Mouse (Mus musculus) embryonic facial prominence, embryonic 10.5 days (tissue): ENCODE measurements around the gene Myo1h. TPM values are rescaled to one million over a fixed set of nuclear protein-coding genes. Genes with fewer than 3 reads are reported as not detected.

Experiments used
- DNase-seq: peaks from one replicate; pipeline ENCODE4 v3.0.0-alpha.2; 2017; ENCODE audit warnings: low spot score
- H3K27ac ChIP-seq: fragments of 300-500 bp; sonication (generic); replicated peaks from 2 replicates; pipeline ENCODE4 v1.5.1; 2016; ENCODE audit warnings: mild to moderate bottlenecking
- H3K27me3 ChIP-seq: fragments of 300-500 bp; sonication (generic); replicated peaks from 2 replicates; pipeline ENCODE4 v1.6.1; 2016; ENCODE audit warnings: low read depth, mild to moderate bottlenecking; ENCODE audit not compliant: poor library complexity, severe bottlenecking
- H3K36me3 ChIP-seq: fragments of 300-500 bp; sonication (generic); replicated peaks from 2 replicates; pipeline ENCODE4 v1.6.1; 2016; ENCODE audit warnings: mild to moderate bottlenecking, moderate library complexity
- H3K4me1 ChIP-seq: fragments of 300-500 bp; sonication (generic); 2 replicates; pipeline ENCODE4 v1.6.1; 2016
- H3K4me3 ChIP-seq: fragments of 300-500 bp; sonication (generic); 2 replicates; pipeline ENCODE4 v1.5.1; 2016; ENCODE audit warnings: mild to moderate bottlenecking, moderate library complexity
- H3K9me3 ChIP-seq: fragments of 300-500 bp; sonication (generic); 2 replicates; pipeline ENCODE4 v1.6.1; 2016; ENCODE audit warnings: mild to moderate bottlenecking
- WGBS: fragments of 180-500 bp; shearing (Covaris S2); methylation state at CpG from one replicate; pipeline ENCODE4 v1.1.7; 2016; 5-methylcytosine and 5-hydroxymethylcytosine counted together
- polyA plus RNA-seq: library from polyadenylated mRNA; unstranded; fragments of >200 nt; fragmentation: Nextera tagmentation; extraction: Ambion mirVana; gene quantifications from 2 replicates; pipeline ENCODE4 v1.2.1, GENCODE M21; 2016

The Myo1h gene
- polyA plus RNA-seq, 1 experiment from 2014 or later, result 1.2 TPM

GRCm38 (mm10) chr5:114347005-114347404 is 58.0 kb downstream of the Myo1h start:
- DNase-seq, result no peak
- H3K9me3 ChIP-seq, result no peaks in the 10 kb centered on the region
- 87% methylated on average over 10 of the region's 10 CpGs for WGBS
- H3K36me3 ChIP-seq, result no peaks in the 10 kb centered on the region
- no peak overlapping the region for H3K27ac ChIP-seq
- H3K4me3 ChIP-seq, result no peak overlapping the region
- H3K27me3 ChIP-seq, result no peaks in the 10 kb centered on the region
- H3K4me1 ChIP-seq, result peaks cover 10% of the 10 kb centered on the region; the same call in 1 of the 2 replicates

GRCm38 (mm10) chr5:114351490-114351889 is 62.5 kb downstream of the Myo1h start:
- peaks cover 10% of the 10 kb centered on the region for H3K4me1 ChIP-seq
- H3K9me3 ChIP-seq, result no peaks in the 10 kb centered on the region
- WGBS, result 62% methylated on average over 10 of the region's 10 CpGs
- H3K27me3 ChIP-seq, result no peaks in the 10 kb centered on the region
- no peak overlapping the region for H3K4me3 ChIP-seq
- H3K36me3 ChIP-seq, result no peaks in the 10 kb centered on the region
- H3K27ac ChIP-seq, result no peak overlapping the region
- no peak for DNase-seq

- WGBS, result 32% methylated on average over 7 of the region's 7 CpGs
- DNase-seq, result peak; percentile 84
- no peaks in the 10 kb centered on the region for H3K27me3 ChIP-seq
- H3K4me3 ChIP-seq, result peak overlapping the region; percentile 33
- H3K9me3 ChIP-seq, result no peaks in the 10 kb centered on the region
- H3K36me3 ChIP-seq, result peaks cover 29% of the 10 kb centered on the region
- peaks cover 27% of the 10 kb centered on the region for H3K4me1 ChIP-seq
- peak overlapping the region; percentile 60; the same call in 1 of the 2 replicates for H3K27ac ChIP-seq
Observed at GRCm38 (mm10) chr5:114356250-114356935, 67.4 kb downstream of the Myo1h start.

- Histone ChIP-seq H3K4me1 (peaks cover 27% of the 10 kb centered on the region), H3K9me3 (no peaks in the 10 kb centered on the region), H3K4me3 (peak overlapping the region; percentile 33), H3K27me3 (no peaks in the 10 kb centered on the region), H3K36me3 (peaks cover 36% of the 10 kb centered on the region), H3K27ac (peak overlapping the region; percentile 60; the same call in 1 of the 2 replicates)
- 55% methylated on average over 23 of the region's 23 CpGs for WGBS
- peak; percentile 50 for DNase-seq
Observed at GRCm38 (mm10) chr5:114356936-114357751, 68.2 kb downstream of the Myo1h start.

DNA sequence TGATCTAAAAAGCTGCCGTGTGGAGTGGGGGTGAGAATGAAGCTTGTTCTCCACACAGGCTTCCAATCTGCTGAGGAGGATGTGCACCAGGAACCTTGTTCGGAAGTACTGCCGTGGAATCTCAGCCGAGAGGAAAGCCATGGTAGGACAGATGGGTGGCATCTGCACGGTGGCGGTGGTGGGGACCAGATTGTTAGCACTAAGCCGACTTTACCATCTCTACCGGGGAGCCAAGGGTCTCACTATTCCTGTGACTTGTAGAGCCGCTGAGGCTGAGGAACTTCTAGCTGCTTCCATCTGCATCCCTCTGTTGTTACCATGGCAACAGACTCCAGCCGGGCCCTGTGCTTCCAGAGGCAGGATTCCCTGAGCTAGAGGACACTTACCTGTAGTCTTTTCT is 69.9 kb downstream of the Myo1h start:
- H3K4me3 ChIP-seq, result no peak overlapping the region
- H3K36me3 ChIP-seq, result peaks cover 53% of the 10 kb centered on the region
- peaks cover 27% of the 10 kb centered on the region for H3K4me1 ChIP-seq
- no peak overlapping the region for H3K27ac ChIP-seq
- WGBS, result 80% methylated on average over 10 of the region's 10 CpGs
- DNase-seq, result no peak
- H3K27me3 ChIP-seq, result no peaks in the 10 kb centered on the region
- H3K9me3 ChIP-seq, result no peaks in the 10 kb centered on the region

DNA sequence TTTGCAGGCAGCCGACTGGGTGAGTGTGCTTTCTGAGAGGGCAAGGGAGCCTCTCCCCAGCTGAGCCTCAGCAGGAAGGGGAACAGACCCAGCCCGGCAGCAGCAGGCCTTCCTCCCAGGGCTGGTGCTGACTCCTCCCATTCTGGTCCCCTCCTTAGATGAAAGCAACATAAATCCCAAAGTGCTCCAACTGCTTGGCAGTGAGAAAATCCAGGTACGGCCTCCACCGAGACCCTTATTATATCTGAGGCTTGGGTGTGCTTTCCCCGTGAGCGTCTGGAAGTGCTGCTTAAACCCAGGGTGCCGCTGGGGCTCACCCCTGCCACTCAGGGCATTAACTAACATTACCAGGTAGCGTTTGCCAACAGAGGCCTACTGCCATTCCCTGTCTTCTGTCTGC is 70.6 kb downstream of the Myo1h start:
- WGBS, result 63% methylated on average over 8 of the region's 8 CpGs

GRCm38 (mm10) chr5:114360968-114361367 is 72.0 kb downstream of the Myo1h start:
- no peak overlapping the region for H3K4me3 ChIP-seq
- H3K9me3 ChIP-seq, result no peaks in the 10 kb centered on the region
- no peaks in the 10 kb centered on the region for H3K27me3 ChIP-seq
- WGBS, result 89% methylated on average over 15 of the region's 15 CpGs
- peaks cover 27% of the 10 kb centered on the region for H3K4me1 ChIP-seq
- H3K36me3 ChIP-seq, result peaks cover 74% of the 10 kb centered on the region
- H3K27ac ChIP-seq, result no peak overlapping the region
- DNase-seq, result no peak

More for the DNA sequence above, 70.6 kb downstream of the Myo1h start:
- H3K27me3 ChIP-seq, result no peaks in the 10 kb centered on the region
- no peak overlapping the region for H3K4me3 ChIP-seq
- H3K9me3 ChIP-seq, result no peaks in the 10 kb centered on the region
- H3K27ac ChIP-seq, result no peak overlapping the region; the same call in 1 of the 2 replicates
- H3K4me1 ChIP-seq, result peaks cover 27% of the 10 kb centered on the region
- DNase-seq, result no peak
- H3K36me3 ChIP-seq, result peaks cover 61% of the 10 kb centered on the region

GRCm38 (mm10) chr5:114365043-114365752 is 76.2 kb downstream of the Myo1h start:
- 94% methylated on average over 23 of the region's 23 CpGs for WGBS
- H3K27me3 ChIP-seq, result no peaks in the 10 kb centered on the region
- H3K4me3 ChIP-seq, result no peak overlapping the region
- peaks cover 100% of the 10 kb centered on the region for H3K36me3 ChIP-seq
- H3K4me1 ChIP-seq, result peaks cover 14% of the 10 kb centered on the region
- H3K27ac ChIP-seq, result no peak overlapping the region
- H3K9me3 ChIP-seq, result no peaks in the 10 kb centered on the region
- no peak for DNase-seq

DNA sequence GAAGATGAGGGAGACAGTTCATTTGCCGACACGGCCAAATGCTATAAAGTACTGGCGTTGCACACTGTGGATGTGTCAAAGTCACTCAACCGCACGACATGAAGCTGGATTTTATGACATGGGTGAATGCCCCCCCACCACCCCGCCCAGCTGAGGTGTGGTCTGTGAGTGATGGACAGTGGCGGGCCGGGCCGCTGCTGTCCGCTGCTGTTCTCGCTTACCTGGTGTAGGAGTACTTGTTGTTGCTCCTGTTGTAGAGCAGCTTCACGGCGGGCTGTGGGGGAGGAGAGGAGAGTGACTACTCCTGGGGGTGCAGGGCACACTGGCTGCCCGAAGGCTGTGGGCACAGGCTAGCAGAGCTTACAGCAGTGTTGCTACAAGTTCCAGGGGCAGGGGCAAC is 79.2 kb downstream of the Myo1h start:
- H3K4me1 ChIP-seq, result peaks cover 41% of the 10 kb centered on the region
- no peaks in the 10 kb centered on the region for H3K27me3 ChIP-seq
- H3K36me3 ChIP-seq, result peaks cover 100% of the 10 kb centered on the region
- H3K4me3 ChIP-seq, result no peak overlapping the region
- DNase-seq, result no peak
- no peaks in the 10 kb centered on the region for H3K9me3 ChIP-seq
- no peak overlapping the region for H3K27ac ChIP-seq
- WGBS, result 93% methylated on average over 14 of the region's 14 CpGs

- Histone ChIP-seq H3K4me1 (peaks cover 48% of the 10 kb centered on the region), H3K4me3 (no peak overlapping the region), H3K9me3 (no peaks in the 10 kb centered on the region), H3K27me3 (no peaks in the 10 kb centered on the region), H3K36me3 (peaks cover 100% of the 10 kb centered on the region), H3K27ac (peak overlapping the region; percentile 86)
- WGBS, result 93% methylated on average over 16 of the region's 16 CpGs
- DNase-seq, result no peak
Observed at GRCm38 (mm10) chr5:114368803-114369496, 80.0 kb downstream of the Myo1h start.

- no peak for DNase-seq
- H3K27me3 ChIP-seq, result no peaks in the 10 kb centered on the region
- H3K4me1 ChIP-seq, result peaks cover 57% of the 10 kb centered on the region
- peak overlapping the region; percentile 86 for H3K27ac ChIP-seq
- H3K9me3 ChIP-seq, result no peaks in the 10 kb centered on the region
- peaks cover 100% of the 10 kb centered on the region for H3K36me3 ChIP-seq
- WGBS, result 69% methylated on average over 9 of the region's 9 CpGs
- H3K4me3 ChIP-seq, result peak overlapping the region; percentile 33
Observed at GRCm38 (mm10) chr5:114369921-114370320, 81.0 kb downstream of the Myo1h start.

- no peaks in the 10 kb centered on the region for H3K9me3 ChIP-seq
- H3K36me3 ChIP-seq, result peaks cover 100% of the 10 kb centered on the region
- peak; percentile 77 for DNase-seq
- H3K27ac ChIP-seq, result peak overlapping the region; percentile 86
- WGBS, result 38% methylated on average over 9 of the region's 9 CpGs
- H3K4me3 ChIP-seq, result peak overlapping the region; percentile 33
- peaks cover 57% of the 10 kb centered on the region for H3K4me1 ChIP-seq
- H3K27me3 ChIP-seq, result no peaks in the 10 kb centered on the region
Observed at GRCm38 (mm10) chr5:114370371-114370776, 81.4 kb downstream of the Myo1h start.
